Mouse (Mus musculus) C3H10T1/2 (cell line): ENCODE results near the gene Scn1b. TPM values are rescaled to one million over a fixed set of nuclear protein-coding genes. Genes with fewer than 3 reads are reported as not detected.

Experiments used
- polyA plus RNA-seq, 2 experiments: library from polyadenylated mRNA; unstranded; fragments of >200 nt; fragmentation: generic; extraction: Trizol; gene quantifications; one replicate each; pipeline ENCODE4 v1.2.1; 2012; ENCODE audit warnings: missing spikeins in 2 of 2

The Scn1b gene
- 10 to 100 TPM; 16.2 to 38.9 TPM for polyA plus RNA-seq

GRCm38 (mm10) chr7:31126851-31127724, at the start of gene Scn1b:
Gene Scn1b, minus strand, starts transcription at chr7:31127003.

DNA sequence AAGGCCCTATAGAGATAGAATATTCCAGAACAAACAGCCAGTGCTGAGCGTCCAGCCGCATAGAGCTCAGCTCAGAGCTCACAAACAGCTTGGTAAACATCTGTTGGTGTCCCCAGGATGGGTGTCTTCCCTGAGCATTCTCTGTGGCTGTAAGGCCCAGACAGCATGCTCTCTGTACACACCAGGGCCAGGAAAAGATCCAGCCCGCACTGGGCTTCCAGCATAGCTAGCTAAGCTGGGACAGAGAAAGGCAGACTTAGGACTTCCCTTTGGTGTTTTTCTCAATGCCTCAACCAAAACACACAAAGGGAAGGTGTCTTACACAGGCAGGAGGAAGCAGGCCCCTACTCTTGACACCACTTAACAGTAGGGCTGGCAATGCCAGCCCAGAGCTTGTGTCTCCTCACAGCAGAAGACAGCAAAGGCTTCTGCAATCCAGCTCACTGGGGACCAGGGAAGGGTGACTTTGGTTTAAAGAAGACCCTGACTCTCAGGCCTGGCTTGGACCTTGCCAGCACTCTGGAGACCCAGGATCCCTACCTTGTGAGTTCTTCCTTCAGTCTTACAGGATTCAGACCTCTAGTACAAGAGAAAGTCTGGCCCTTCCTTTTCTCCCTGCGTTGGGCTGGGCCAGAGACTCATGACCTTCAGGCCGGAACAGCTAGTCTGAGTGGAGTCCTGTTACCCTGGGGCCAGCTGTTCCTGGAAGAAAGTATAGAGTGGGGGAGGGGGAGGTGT, 28.7 kb upstream of the Scn1b start, which contains the start of gene Gramd1a:
Gene Gramd1a, minus strand, starts transcription at position 601 of the 738 bp plus-strand sequence.

DNA sequence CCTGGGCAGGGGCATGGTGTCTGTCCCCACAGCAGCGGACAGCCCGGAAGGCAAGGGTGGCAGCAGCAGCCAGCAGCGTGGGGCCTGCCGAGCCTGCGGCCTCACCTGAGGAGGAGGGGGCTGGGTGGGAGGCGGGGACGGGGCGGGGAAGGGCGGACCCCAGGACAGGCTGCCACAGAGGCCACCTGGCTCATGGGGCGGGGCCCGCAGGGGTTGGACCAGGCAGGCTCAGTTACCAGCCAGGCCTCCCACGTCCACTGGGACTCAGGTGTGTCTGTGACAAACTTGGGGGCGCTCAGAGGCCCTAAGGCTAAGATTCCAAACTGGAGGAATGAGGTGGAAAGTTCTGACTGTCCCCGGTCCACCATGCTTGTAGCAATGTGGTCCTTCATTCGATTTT, 11.6 kb downstream of the Scn1b start, which contains the start of gene Hpn:
Gene Hpn, minus strand, starts transcription at position 109 of the 400 bp plus-strand sequence.

DNA sequence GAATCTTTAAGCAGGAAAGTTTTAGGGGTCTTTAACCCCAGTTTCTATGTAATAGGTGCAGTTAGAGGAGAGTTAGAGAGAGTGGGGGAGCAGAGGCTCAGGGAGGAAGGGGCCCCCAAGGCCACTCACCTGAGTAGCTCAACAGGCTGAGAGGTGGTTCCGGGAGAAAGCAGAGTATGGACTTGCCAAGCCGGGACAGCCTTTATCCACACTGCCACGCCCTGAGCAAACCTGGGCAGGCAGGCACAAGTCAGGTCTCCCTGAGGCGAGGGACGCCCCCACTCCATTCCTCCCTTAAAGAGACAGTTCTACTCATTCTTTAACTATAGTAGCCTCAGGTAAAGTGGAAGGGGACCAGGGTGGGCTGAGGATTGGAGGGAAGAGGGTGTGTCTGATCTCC, 50.3 kb downstream of the Scn1b start, which contains the start of gene Fxyd3:
Gene Fxyd3, minus strand, starts transcription at position 213 of the 400 bp plus-strand sequence.

Other genes starting within 250 kb of the Scn1b start
- under 1 TPM in 1 of 2 experiments, not detected in 1; 0.01 TPM for gene Cd22, start 246.7 kb downstream of the Scn1b start, polyA plus RNA-seq
- under 1 TPM; 0.01 TPM for gene Mag, start 212.1 kb downstream of the Scn1b start, polyA plus RNA-seq
- gene Hamp2, start 202.3 kb downstream of the Scn1b start, polyA plus RNA-seq: not detected
- not detected for gene Hamp, start 183.0 kb downstream of the Scn1b start, polyA plus RNA-seq
- 10 to 100 TPM; 71.5 to 88.2 TPM for gene Usf2, start 170.2 kb downstream of the Scn1b start, polyA plus RNA-seq
- under 1 TPM; 0.02 to 0.09 TPM for gene Lsr, start 153.5 kb downstream of the Scn1b start, polyA plus RNA-seq
- gene Fam187b, start 153.2 kb downstream of the Scn1b start, polyA plus RNA-seq: under 1 TPM in 1 of 2 experiments, not detected in 1; 0.06 TPM
- gene Fxyd5, start 84.5 kb downstream of the Scn1b start, polyA plus RNA-seq: 100 to 1,000 TPM; 125 to 479 TPM
- gene Fxyd7, start 75.5 kb downstream of the Scn1b start, polyA plus RNA-seq: 1 to 10 TPM in 1 of 2 experiments, under 1 TPM in 1; 0.15 to 3.2 TPM
- 100 to 1,000 TPM in 1 of 2 experiments, 1 to 10 TPM in 1; 1.7 to 401 TPM for gene Fxyd1, start 69.8 kb downstream of the Scn1b start, polyA plus RNA-seq
- 1 to 10 TPM in 1 of 2 experiments, under 1 TPM in 1; 0.30 to 7.8 TPM for gene Lgi4, start 67.7 kb downstream of the Scn1b start, polyA plus RNA-seq
- gene Fxyd3, start 50.3 kb downstream of the Scn1b start, polyA plus RNA-seq: 1 to 10 TPM in 1 of 2 experiments, under 1 TPM in 1; 0.46 to 5.8 TPM
- under 1 TPM; 0.07 to 0.81 TPM for gene Hpn, start 11.7 kb downstream of the Scn1b start, polyA plus RNA-seq
- gene Gramd1a, start 28.9 kb upstream of the Scn1b start, polyA plus RNA-seq: 10 to 100 TPM; 10.9 to 53.2 TPM
- gene Scgb2b2, start 163.5 kb upstream of the Scn1b start, polyA plus RNA-seq: not detected
- gene Scgb1b2, start 164.8 kb upstream of the Scn1b start, polyA plus RNA-seq: not detected
- gene Scgb2b3, start 235.1 kb upstream of the Scn1b start, polyA plus RNA-seq: not detected
- not detected for gene Scgb1b3, start 248.6 kb upstream of the Scn1b start, polyA plus RNA-seq